Mouse (Mus musculus) WW6 (cell line): ENCODE data around the gene Plin3.

Experiments used
- DNase-seq: peaks from one replicate; pipeline ENCODE4 v3.0.0-alpha.2; 2013; ENCODE audit warnings: low read depth, low spot score

Gene Plin3

DNA sequence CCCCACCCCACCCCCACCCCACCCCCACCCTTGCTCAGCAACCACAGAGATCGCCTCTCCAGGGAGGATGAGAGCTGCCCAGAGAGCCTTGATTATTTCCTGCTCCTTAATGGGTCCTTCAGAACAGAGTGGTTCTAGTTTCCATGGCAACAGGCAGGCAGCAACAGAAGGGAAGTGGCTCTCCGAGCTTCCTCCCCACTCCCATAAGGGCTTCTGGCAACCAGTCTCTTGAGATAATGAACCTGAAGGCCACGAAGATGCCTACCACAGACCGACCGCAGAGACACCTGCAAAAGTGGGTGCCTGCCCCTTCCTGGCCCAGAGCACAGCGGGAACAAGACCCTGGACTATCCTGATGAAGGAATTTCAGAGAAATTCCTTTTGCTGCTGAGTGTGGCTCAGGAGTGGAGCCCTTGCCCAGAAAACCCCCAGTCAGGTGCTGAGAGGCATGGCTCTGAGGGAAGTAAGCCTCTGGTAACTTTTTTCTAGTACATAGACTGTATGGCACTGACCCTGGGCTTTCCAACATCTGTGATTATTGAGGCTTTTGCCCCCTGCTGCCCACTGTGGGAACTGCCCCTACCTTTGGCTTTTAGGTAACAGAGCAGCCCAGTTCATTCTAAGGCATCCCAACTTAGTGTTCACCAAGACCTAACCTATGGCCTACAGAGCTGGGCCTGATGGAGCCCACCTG lies 41.4 kb downstream of the Plin3 start:
- DNase-seq, result peak; percentile 46

- no peak for DNase-seq
These were observed 47.1 kb downstream of the Plin3 start for GRCm38 (mm10) chr17:56245608-56246007.

DNA sequence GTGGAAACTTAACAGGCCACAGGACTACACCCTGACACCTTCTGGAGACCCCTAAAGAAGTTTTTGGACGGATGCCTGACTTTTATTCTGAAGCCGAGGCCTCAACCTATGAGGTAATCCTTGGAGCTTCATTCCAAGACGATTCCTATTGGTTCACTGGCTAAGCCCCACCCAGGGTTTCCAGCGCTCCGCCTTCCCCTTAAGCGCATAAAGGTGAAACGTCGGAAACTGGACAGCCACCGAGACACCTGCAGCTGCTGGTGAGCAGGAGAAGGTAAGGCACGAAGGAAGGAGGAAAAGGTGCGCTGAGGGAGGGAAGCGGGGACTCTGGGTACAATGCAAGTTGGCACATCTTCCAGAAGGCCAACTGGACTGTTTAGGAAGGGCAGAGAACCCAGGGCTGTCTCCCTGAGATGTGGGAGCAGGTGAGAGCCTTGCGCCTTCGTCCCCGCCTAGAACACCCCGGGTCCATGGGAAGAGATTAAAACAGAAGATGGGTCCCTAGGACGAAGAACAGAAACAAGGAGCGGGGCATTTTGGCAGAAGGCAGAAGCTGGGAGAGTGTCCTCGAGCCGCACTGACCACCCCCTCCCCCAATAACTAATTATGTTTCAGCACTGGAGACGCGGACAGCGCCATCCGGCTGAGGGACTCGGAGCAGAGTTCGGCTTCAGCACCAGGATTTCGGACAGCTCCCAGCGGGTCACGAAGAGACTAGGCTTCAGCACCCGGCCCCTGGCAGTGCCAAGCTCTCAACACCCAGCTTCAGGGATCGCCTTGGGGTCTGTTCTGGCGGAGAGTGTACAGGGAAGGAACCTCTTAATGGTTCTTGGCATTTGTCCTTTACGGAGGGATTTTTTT lies 50.9 kb downstream of the Plin3 start:
- DNase-seq, result peak; percentile 80

GRCm38 (mm10) chr17:56233818-56234469 lies 58.7 kb downstream of the Plin3 start:
- no peak for DNase-seq

- DNase-seq, result no peak
These were observed 59.3 kb downstream of the Plin3 start for GRCm38 (mm10) chr17:56233389-56233788.

DNA sequence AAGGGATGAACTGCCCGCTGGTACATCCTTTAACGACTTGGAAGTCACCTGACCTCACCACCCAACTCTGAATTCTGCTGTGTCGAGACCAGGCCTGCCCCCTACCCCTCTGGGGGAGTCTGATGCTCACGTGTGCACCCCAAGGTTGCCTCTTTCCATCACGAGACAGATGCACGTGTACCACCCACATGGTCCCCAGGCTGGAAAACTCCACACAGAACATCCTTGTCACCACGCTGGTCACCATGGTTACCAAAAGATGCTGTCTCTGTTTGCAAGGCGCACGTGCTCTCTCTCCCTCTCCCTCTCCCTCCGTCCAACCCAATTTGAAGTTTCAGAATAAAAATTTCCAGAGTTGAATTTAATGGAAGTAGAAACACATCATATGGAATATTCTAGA lies 62.7 kb downstream of the Plin3 start:
- DNase-seq, result no peak
